Mouse (Mus musculus) G1E (cell line): ENCODE results near the gene Nckap1l.

Experiments used
- CTCF ChIP-seq: IDR thresholded peaks from 2 replicates; pipeline ENCODE4 v1.5.1; 2012; ENCODE audit warnings: low read depth, low read length, inconsistent platforms, mixed read lengths
- GATA1 ChIP-seq: IDR thresholded peaks from 2 replicates; pipeline ENCODE4 v1.6.1; 2012; ENCODE audit warnings: borderline replicate concordance, low read length, inconsistent platforms, mixed read lengths

DNA sequence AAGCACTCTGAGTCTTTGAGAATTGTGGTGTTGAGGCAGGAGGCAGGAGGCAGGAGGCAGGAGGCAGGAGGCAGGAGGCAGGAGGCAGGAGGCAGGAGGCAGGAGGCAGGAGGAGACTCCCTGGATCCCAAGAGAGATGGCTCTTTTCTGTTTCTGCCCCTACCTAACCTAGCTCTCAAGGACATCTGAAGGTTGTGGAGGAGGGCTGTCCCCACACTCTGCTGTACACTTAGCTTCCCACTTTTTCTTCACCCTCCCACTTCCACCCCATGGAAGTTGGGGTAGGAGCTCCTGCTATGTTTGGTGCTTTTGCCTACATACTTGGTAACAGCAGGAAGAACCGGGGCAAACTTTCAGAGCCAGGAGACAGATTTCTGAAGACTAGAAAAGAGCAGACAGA is 82.2 kb downstream of the Nckap1l start:
- no peak for TF ChIP-seq CTCF
- TF ChIP-seq GATA1 = no peak
